Mouse (Mus musculus) stomach, embryonic 14.5 days (tissue): ENCODE measurements at regions not wholly inside any gene's neighbourhood (a gene's known extent, or its start where the extent isn't known, plus 50 kb on each side); places are given as distances from the start of the nearest gene placed in this dataset.

Experiments
- ATAC-seq: fragments of 200-750 bp; cut with Nextera tagmentation; 2 replicates; pipeline ENCODE4 v1.8.0; 2017; ENCODE audit warnings: low read depth, moderate TSS enrichment; ENCODE audit not compliant: insufficient number of reproducible peaks, insufficient read depth, low FRiP score
- H3K27ac ChIP-seq: fragments of 300-500 bp; sonication (generic); 2 replicates; pipeline ENCODE4 v1.5.1; 2014; ENCODE audit warnings: mild to moderate bottlenecking, low read length, moderate library complexity, mixed read lengths
- H3K27me3 ChIP-seq: fragments of 300-500 bp; sonication (generic); 2 replicates; pipeline ENCODE4 v1.6.1; 2014; ENCODE audit warnings: low read length, control low read depth, mixed read lengths; ENCODE audit not compliant: control insufficient read depth, insufficient read depth
- H3K36me3 ChIP-seq: fragments of 300-500 bp; sonication (generic); 2 replicates; pipeline ENCODE4 v1.6.1; 2014; ENCODE audit warnings: mild to moderate bottlenecking, control low read depth, low read length, moderate library complexity, mixed read lengths; ENCODE audit not compliant: control insufficient read depth, insufficient read depth
- H3K4me1 ChIP-seq: fragments of 300-500 bp; sonication (generic); 2 replicates; pipeline ENCODE4 v1.6.1; 2014; ENCODE audit warnings: low read length, control low read depth, mixed read lengths; ENCODE audit not compliant: control insufficient read depth, insufficient read depth
- H3K4me2 ChIP-seq: fragments of 300-500 bp; sonication (generic); replicated peaks from 2 replicates; pipeline ENCODE4 v1.6.1; 2014; ENCODE audit warnings: low read depth, low read length, control low read depth
- H3K4me3 ChIP-seq: fragments of 300-500 bp; sonication (generic); 2 replicates; pipeline ENCODE4 v1.5.1; 2014; ENCODE audit warnings: low read depth, low read length, control low read depth
- H3K9ac ChIP-seq: fragments of 300-500 bp; sonication (generic); replicated peaks from 2 replicates; pipeline ENCODE4 v1.6.1; 2014; ENCODE audit warnings: low read depth, mild to moderate bottlenecking, control low read depth, low read length, moderate library complexity, mixed read lengths
- H3K9me3 ChIP-seq: fragments of 300-500 bp; sonication (generic); 2 replicates; pipeline ENCODE4 v1.6.1; 2016; ENCODE audit warnings: low read depth, low read length, control low read depth; ENCODE audit not compliant: control insufficient read depth
- WGBS: fragments of 180-500 bp; shearing (Covaris S2); extraction: QIAGEN DNeasy Blood & Tissue Kit; methylation state at CpG from one replicate; pipeline ENCODE4 v1.1.7; 2014; 5-methylcytosine and 5-hydroxymethylcytosine counted together

- no peak for ATAC-seq
- Histone ChIP-seq H3K27me3 (no peaks in the 10 kb centered on the region), H3K4me2 (no peak overlapping the region), H3K9me3 (no peaks in the 10 kb centered on the region), H3K4me1 (no peaks in the 10 kb centered on the region), H3K27ac (no peak overlapping the region), H3K4me3 (no peak overlapping the region), H3K36me3 (no peaks in the 10 kb centered on the region), H3K9ac (no peak overlapping the region)
- WGBS = 90% methylated on average over 4 of the region's 4 CpGs
Measured at GRCm38 (mm10) chr12:77098821-77099220, 136.8 kb upstream of the Max start.

GRCm38 (mm10) chr12:77097831-77098230, 135.8 kb upstream of the Max start:
- Histone ChIP-seq H3K36me3 (no peaks in the 10 kb centered on the region), H3K27me3 (no peaks in the 10 kb centered on the region), H3K4me1 (0 out of 2 replicates have a peak, but pooled peaks cover 3% of the 10 kb centered on the region), H3K9ac (no peak overlapping the region), H3K4me2 (no peak overlapping the region), H3K27ac (no peak overlapping the region), H3K9me3 (no peaks in the 10 kb centered on the region), H3K4me3 (no peak overlapping the region)
- 97% methylated on average over 2 of the region's 2 CpGs for WGBS
- no peak for ATAC-seq

- H3K4me2 ChIP-seq = no peak overlapping the region
- H3K9ac ChIP-seq = no peak overlapping the region
- 0 out of 2 replicates have a peak, but pooled peaks cover 6% of the 10 kb centered on the region for H3K4me1 ChIP-seq
- H3K36me3 ChIP-seq = no peaks in the 10 kb centered on the region
- H3K4me3 ChIP-seq = no peak overlapping the region
- no peaks in the 10 kb centered on the region for H3K27me3 ChIP-seq
- ATAC-seq = no peak
- no peaks in the 10 kb centered on the region for H3K9me3 ChIP-seq
- WGBS = 90% methylated on average over 4 of the region's 4 CpGs
- H3K27ac ChIP-seq = no peak overlapping the region
Measured at GRCm38 (mm10) chr12:77096461-77096860, 134.5 kb upstream of the Max start.

GRCm38 (mm10) chr12:77094999-77095915, 133.3 kb upstream of the Max start:
- no peak overlapping the region for H3K27ac ChIP-seq
- ATAC-seq = no peak
- H3K4me1 ChIP-seq = 0 out of 2 replicates have a peak, but pooled peaks cover 6% of the 10 kb centered on the region
- H3K9ac ChIP-seq = no peak overlapping the region
- no peak overlapping the region for H3K4me3 ChIP-seq
- no peaks in the 10 kb centered on the region for H3K9me3 ChIP-seq
- H3K4me2 ChIP-seq = no peak overlapping the region
- 75% methylated on average over 3 of the region's 3 CpGs for WGBS
- H3K27me3 ChIP-seq = no peaks in the 10 kb centered on the region
- H3K36me3 ChIP-seq = no peaks in the 10 kb centered on the region

- ATAC-seq = no peak
- Histone ChIP-seq H3K4me1 (0 out of 2 replicates have a peak, but pooled peaks cover 6% of the 10 kb centered on the region), H3K4me3 (no peak overlapping the region), H3K36me3 (no peaks in the 10 kb centered on the region), H3K9ac (no peak overlapping the region), H3K27me3 (no peaks in the 10 kb centered on the region), H3K9me3 (no peaks in the 10 kb centered on the region), H3K27ac (no peak overlapping the region), H3K4me2 (no peak overlapping the region)
- WGBS = 76% methylated on average over 7 of the region's 7 CpGs
Measured at GRCm38 (mm10) chr12:77094168-77094567, 132.2 kb upstream of the Max start.

- H3K4me1 ChIP-seq = 0 out of 2 replicates have a peak, but pooled peaks cover 6% of the 10 kb centered on the region
- no peak overlapping the region for H3K4me2 ChIP-seq
- H3K27ac ChIP-seq = no peak overlapping the region
- H3K4me3 ChIP-seq = no peak overlapping the region
- no peaks in the 10 kb centered on the region for H3K36me3 ChIP-seq
- 33% methylated on average over 3 of the region's 3 CpGs for WGBS
- H3K9me3 ChIP-seq = no peaks in the 10 kb centered on the region
- no peaks in the 10 kb centered on the region for H3K27me3 ChIP-seq
- no peak for ATAC-seq
- H3K9ac ChIP-seq = no peak overlapping the region
Measured at GRCm38 (mm10) chr12:77092741-77093140, 130.7 kb upstream of the Max start.

- Histone ChIP-seq H3K36me3 (no peaks in the 10 kb centered on the region), H3K4me1 (0 out of 2 replicates have a peak, but pooled peaks cover 6% of the 10 kb centered on the region), H3K4me2 (no peak overlapping the region), H3K9me3 (no peaks in the 10 kb centered on the region), H3K9ac (no peak overlapping the region), H3K27me3 (no peaks in the 10 kb centered on the region), H3K4me3 (no peak overlapping the region), H3K27ac (no peak overlapping the region)
- WGBS = 73% methylated on average over 2 of the region's 2 CpGs
- no peak for ATAC-seq
Measured at GRCm38 (mm10) chr12:77092143-77092542, 130.1 kb upstream of the Max start.

GRCm38 (mm10) chr12:77091700-77092099, 129.7 kb upstream of the Max start:
- Histone ChIP-seq H3K4me3 (no peak overlapping the region), H3K4me1 (0 out of 2 replicates have a peak, but pooled peaks cover 6% of the 10 kb centered on the region), H3K36me3 (no peaks in the 10 kb centered on the region), H3K4me2 (no peak overlapping the region), H3K27me3 (no peaks in the 10 kb centered on the region), H3K27ac (no peak overlapping the region), H3K9me3 (no peaks in the 10 kb centered on the region), H3K9ac (no peak overlapping the region)
- no peak for ATAC-seq
- WGBS = 93% methylated on average over 2 of the region's 2 CpGs
